Mouse (Mus musculus): Measurements from ENCODE around the gene Mllt10. TPM values are rescaled to one million over a fixed set of nuclear protein-coding genes. Genes with fewer than 3 reads are reported as not detected.

Mllt10 gene
- total RNA-seq, 2 experiments from 2014 or later = 32.6 to 35.1 TPM

- DNase-seq (ENCODE audit: low spot score) = no peak
- intact Hi-C loops (cut with DNase I) = no loop called here
These were observed 110.5 kb downstream of the Mllt10 start for GRCm38 (mm10) chr2:18165511-18165910.

- intact Hi-C loops (cut with DNase I) = no loop called here
- no peak for DNase-seq (ENCODE audit: low spot score)
These were observed 114.3 kb downstream of the Mllt10 start for GRCm38 (mm10) chr2:18169174-18169948.

- DNase-seq (ENCODE audit: low spot score) = no peak
- intact Hi-C loops (cut with DNase I) = no loop called here
These were observed 120.2 kb downstream of the Mllt10 start for GRCm38 (mm10) chr2:18175234-18175633.

GRCm38 (mm10) chr2:18176235-18176634 lies 121.2 kb downstream of the Mllt10 start:
- DNase-seq (ENCODE audit: low spot score) = no peak
- intact Hi-C loops (cut with DNase I) = no loop called here

GRCm38 (mm10) chr2:18180323-18180722 lies 125.3 kb downstream of the Mllt10 start:
- no peak for DNase-seq (ENCODE audit: low spot score)
- intact Hi-C loops (cut with DNase I) = no loop called here

GRCm38 (mm10) chr2:18181631-18182030 lies 126.6 kb downstream of the Mllt10 start:
- intact Hi-C loops (cut with DNase I) = no loop called here

GRCm38 (mm10) chr2:18183079-18183478 lies 128.0 kb downstream of the Mllt10 start:
- DNase-seq (ENCODE audit: low spot score) = no peak

More at GRCm38 (mm10) chr2:18181631-18182030, 126.6 kb downstream of the Mllt10 start:
- DNase-seq (ENCODE audit: low spot score) = no peak

GRCm38 (mm10) chr2:18188367-18188766 lies 133.3 kb downstream of the Mllt10 start:
- DNase-seq (ENCODE audit: low spot score) = no peak
- intact Hi-C loops (cut with DNase I) = no loop called here

More at GRCm38 (mm10) chr2:18183079-18183478, 128.0 kb downstream of the Mllt10 start:
- intact Hi-C loops (cut with DNase I) = no loop called here

GRCm38 (mm10) chr2:18195285-18195684 lies 140.2 kb downstream of the Mllt10 start:
- DNase-seq (ENCODE audit: low spot score) = no peak
- intact Hi-C loops (cut with DNase I) = loop anchor here (5.0 kb wide), 1 partner anchor 128 kb away; no protein-coding TSS in a partner anchor

GRCm38 (mm10) chr2:18195691-18196396 lies 140.8 kb downstream of the Mllt10 start:
- no peak for DNase-seq (ENCODE audit: low spot score)

GRCm38 (mm10) chr2:18201820-18202462 lies 146.9 kb downstream of the Mllt10 start:
- no peak for DNase-seq (ENCODE audit: low spot score)
- intact Hi-C loops (cut with DNase I) = loop anchor here (5.0 kb wide), 1 partner anchor 350 kb away; no protein-coding TSS in a partner anchor

More at GRCm38 (mm10) chr2:18195691-18196396, 140.8 kb downstream of the Mllt10 start:
- intact Hi-C loops (cut with DNase I) = loop anchor here (5.0 kb wide), 1 partner anchor 129 kb away; no protein-coding TSS in a partner anchor

GRCm38 (mm10) chr2:18202923-18203322 lies 147.9 kb downstream of the Mllt10 start:
- intact Hi-C loops (cut with DNase I) = loop anchor here (5.0 kb wide), 1 partner anchor 351 kb away; no protein-coding TSS in a partner anchor

GRCm38 (mm10) chr2:18205118-18205517 lies 150.1 kb downstream of the Mllt10 start:
- peak; percentile 32 for DNase-seq (ENCODE audit: low spot score)
- intact Hi-C loops (cut with DNase I) = loop anchor here (1.0 to 5.0 kb wide), 2 partner anchors 178 to 258 kb away; no protein-coding TSS in a partner anchor

More at GRCm38 (mm10) chr2:18202923-18203322, 147.9 kb downstream of the Mllt10 start:
- no peak for DNase-seq (ENCODE audit: low spot score)

- no peak for DNase-seq (ENCODE audit: low spot score)
- intact Hi-C loops (cut with DNase I) = loop anchor here (5.0 kb wide), 1 partner anchor 260 kb away; no protein-coding TSS in a partner anchor
These were observed 151.8 kb downstream of the Mllt10 start for GRCm38 (mm10) chr2:18206811-18207210.

- no peak for DNase-seq (ENCODE audit: low spot score)
These were observed 153.5 kb downstream of the Mllt10 start for GRCm38 (mm10) chr2:18208578-18208977.

GRCm38 (mm10) chr2:18209211-18209823 lies 154.3 kb downstream of the Mllt10 start:
- no peak for DNase-seq (ENCODE audit: low spot score)
- intact Hi-C loops (cut with DNase I) = loop anchor here (5.0 kb wide), 1 partner anchor 262 kb away; no protein-coding TSS in a partner anchor

More at GRCm38 (mm10) chr2:18208578-18208977, 153.5 kb downstream of the Mllt10 start:
- intact Hi-C loops (cut with DNase I) = loop anchor here (5.0 kb wide), 1 partner anchor 261 kb away; no protein-coding TSS in a partner anchor

GRCm38 (mm10) chr2:18209948-18210347 lies 154.9 kb downstream of the Mllt10 start:
- intact Hi-C loops (cut with DNase I) = loop anchor here (5.0 to 10.0 kb wide), 2 partner anchors 263 to 785 kb away; no protein-coding TSS in a partner anchor
- DNase-seq (ENCODE audit: low spot score) = no peak

- intact Hi-C loops (cut with DNase I) = loop anchor here (10.0 kb wide), 1 partner anchor 789 kb away; no protein-coding TSS in a partner anchor
- no peak for DNase-seq (ENCODE audit: low spot score)
These were observed 159.0 kb downstream of the Mllt10 start for GRCm38 (mm10) chr2:18214031-18214430.

GRCm38 (mm10) chr2:18217867-18218266 lies 162.8 kb downstream of the Mllt10 start:
- intact Hi-C loops (cut with DNase I) = loop anchor here (10.0 kb wide), 1 partner anchor 793 kb away; no protein-coding TSS in a partner anchor
- DNase-seq (ENCODE audit: low spot score) = peak; percentile 19

All from heart, postnatal 25 days (tissue).